Mouse (Mus musculus): ENCODE measurements around the gene Susd1.

The Susd1 gene

GRCm38 (mm10) chr4:59434039-59434438 is 4.4 kb downstream of the Susd1 start:
- DNase-seq (ENCODE audit: low spot score), result no peak

DNA sequence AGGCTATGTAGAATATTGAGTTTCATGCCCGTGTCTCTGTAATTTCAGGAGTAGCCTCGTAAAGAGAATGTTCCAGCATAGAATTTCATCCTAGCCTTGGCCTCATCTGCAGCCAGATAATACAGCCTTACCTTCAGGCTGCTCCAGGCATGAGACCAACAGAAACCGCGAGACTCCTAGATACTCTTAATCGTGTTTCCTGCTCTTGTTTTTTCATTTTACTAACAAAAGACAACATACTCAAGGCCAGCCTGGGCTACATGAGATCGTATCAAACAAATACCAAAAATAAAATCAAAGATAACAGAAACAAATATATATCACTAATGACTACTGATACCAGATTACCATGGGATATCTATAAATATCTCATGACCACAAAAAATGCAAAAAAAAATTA is 9.3 kb downstream of the Susd1 start:
- DNase-seq (ENCODE audit: low spot score), result no peak

- no peak for DNase-seq (ENCODE audit: low spot score)
Measured at GRCm38 (mm10) chr4:59426429-59426828, 12.0 kb downstream of the Susd1 start.

GRCm38 (mm10) chr4:59422808-59423207 is 15.6 kb downstream of the Susd1 start:
- no peak for DNase-seq (ENCODE audit: low spot score)

DNA sequence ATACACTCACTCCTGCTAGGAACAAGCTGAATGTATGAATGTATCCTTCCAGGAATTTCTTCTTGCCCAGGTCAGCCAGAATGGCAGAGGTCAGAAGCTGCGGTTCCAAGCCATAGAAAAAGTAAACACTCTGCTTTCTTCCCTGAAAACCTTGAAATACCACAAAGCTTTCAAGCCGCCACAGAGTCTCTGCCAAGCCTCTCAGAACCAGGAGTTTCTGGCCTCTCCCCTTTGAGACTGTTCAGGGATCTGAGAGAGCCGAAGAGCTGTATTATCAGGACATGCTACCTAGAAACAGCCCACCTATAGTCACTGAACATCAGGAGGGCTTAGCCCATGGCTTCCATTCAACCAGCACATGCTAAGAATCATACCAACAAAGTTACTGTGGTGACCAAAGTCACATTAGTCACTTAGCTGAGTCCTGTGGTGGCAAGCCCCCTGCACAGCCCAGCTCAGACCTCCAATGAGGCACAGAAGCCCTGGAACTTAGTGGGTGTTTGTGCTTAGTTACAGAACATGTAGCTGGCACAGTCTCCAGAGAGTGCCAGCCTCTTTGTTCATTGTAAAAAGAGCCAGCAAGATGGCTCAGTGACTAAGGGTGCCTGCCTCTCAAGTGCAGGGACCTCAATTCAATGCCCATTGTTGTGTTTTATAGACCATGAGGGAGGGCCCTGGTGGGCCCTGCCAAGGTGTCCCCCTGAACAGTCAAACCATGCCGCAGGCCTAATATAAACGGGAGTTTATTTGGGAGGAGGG is 16.2 kb downstream of the Susd1 start:
- no peak for DNase-seq (ENCODE audit: low spot score)

- no peak for DNase-seq (ENCODE audit: low spot score)
Measured at GRCm38 (mm10) chr4:59421369-59421746, 17.1 kb downstream of the Susd1 start.

GRCm38 (mm10) chr4:59420695-59421368 is 17.6 kb downstream of the Susd1 start:
- DNase-seq (ENCODE audit: low spot score), result no peak

GRCm38 (mm10) chr4:59419211-59419610 is 19.2 kb downstream of the Susd1 start:
- no peak for DNase-seq (ENCODE audit: low spot score)

GRCm38 (mm10) chr4:59413428-59413827 is 25.0 kb downstream of the Susd1 start:
- DNase-seq (ENCODE audit: low spot score), result no peak

DNA sequence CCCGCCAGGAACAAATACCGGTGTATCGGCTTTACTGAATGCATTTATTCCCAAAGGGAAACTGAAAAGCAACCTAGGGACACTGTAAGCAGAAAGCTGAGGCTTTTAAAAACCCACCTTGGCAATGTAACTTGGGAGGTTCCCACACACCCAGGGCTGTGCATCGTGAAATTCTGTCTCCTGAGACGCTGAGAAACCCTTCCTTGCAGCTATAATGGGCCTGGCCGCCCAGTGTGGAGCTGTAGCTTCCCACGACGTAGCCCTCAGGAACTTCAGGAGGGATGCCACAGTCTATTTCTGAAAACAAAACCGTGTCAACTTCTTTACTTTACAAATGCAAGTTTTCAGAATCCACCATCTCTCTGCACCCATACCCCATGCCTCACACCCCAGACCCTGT is 27.3 kb downstream of the Susd1 start:
- no peak for DNase-seq (ENCODE audit: low spot score)

GRCm38 (mm10) chr4:59407766-59408165 is 30.7 kb downstream of the Susd1 start:
- no peak for DNase-seq (ENCODE audit: low spot score)

DNA sequence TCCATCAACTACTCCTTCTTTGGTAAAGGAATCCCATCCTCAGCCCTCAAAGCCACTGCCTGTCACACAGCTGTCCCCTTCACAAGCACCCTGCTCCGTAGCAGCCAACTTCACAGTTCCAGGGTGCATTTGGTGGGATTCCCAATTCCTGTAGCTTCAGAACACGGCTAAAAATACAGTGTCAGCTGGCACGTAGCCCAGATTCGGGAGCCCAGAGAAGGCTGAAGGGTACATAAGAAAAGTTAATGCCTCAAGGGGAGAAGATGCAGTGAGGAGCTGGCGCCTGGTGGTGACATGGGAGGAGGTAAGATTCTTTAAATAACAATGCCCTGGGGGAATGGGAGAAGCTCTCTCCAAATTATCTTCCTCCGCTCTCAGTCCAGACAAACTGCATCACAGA is 34.1 kb downstream of the Susd1 start:
- no peak for DNase-seq (ENCODE audit: low spot score)

- DNase-seq (ENCODE audit: low spot score), result no peak
Measured at GRCm38 (mm10) chr4:59400931-59401330, 37.5 kb downstream of the Susd1 start.

- DNase-seq (ENCODE audit: low spot score), result no peak
Measured at GRCm38 (mm10) chr4:59399343-59399742, 39.1 kb downstream of the Susd1 start.

DNA sequence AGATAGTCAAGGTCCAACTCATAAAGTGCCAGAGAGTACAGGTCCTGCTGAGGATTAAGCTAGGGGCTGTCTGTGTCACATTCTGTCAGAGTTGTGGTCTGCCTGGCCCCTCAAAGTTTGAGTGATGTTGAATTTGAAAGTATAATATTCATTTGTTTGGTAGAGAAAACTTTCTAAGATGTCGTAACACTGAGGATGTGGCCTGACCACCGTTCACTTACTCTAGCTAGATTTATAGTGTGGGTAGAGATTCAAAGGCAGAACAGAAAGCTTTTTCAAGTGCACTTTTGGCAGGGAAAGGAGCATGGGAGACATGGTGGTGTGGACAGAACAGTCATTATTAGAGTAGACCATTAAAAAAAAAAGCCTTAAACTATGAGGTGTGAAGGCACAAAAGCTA is 42.9 kb downstream of the Susd1 start:
- no peak for DNase-seq (ENCODE audit: low spot score)

- no peak for DNase-seq (ENCODE audit: low spot score)
Measured at GRCm38 (mm10) chr4:59394155-59394554, 44.3 kb downstream of the Susd1 start.

DNA sequence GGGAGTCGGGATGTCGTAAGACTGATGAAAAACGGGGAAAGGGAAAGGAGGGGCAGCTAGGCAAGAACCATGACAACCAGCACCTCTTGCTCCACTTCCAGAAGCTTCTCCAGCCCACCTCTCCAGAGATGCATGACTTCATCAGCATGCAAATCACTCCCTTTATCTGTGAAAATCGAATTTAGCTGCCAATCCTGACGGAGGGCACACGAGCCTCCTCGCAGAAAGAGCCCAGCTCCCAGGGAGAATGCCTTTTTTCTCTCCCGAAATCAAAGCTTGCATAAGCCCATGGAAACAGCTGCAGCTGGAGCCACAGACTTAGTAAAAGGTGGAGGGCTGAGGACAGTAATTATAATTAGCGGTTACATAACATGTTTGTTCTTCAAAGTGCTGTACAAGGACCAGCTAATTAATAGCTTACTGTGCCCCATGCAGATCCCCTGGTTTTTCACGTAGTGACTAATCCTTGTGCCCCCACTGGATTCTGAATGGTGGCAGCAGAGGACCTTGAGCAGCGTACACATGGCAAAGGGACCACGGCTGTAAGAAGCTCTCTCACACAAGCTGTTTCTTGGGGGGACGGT is 49.9 kb downstream of the Susd1 start:
- no peak for DNase-seq (ENCODE audit: low spot score)

GRCm38 (mm10) chr4:59387387-59388210 is 50.8 kb downstream of the Susd1 start:
- DNase-seq (ENCODE audit: low spot score), result no peak

DNA sequence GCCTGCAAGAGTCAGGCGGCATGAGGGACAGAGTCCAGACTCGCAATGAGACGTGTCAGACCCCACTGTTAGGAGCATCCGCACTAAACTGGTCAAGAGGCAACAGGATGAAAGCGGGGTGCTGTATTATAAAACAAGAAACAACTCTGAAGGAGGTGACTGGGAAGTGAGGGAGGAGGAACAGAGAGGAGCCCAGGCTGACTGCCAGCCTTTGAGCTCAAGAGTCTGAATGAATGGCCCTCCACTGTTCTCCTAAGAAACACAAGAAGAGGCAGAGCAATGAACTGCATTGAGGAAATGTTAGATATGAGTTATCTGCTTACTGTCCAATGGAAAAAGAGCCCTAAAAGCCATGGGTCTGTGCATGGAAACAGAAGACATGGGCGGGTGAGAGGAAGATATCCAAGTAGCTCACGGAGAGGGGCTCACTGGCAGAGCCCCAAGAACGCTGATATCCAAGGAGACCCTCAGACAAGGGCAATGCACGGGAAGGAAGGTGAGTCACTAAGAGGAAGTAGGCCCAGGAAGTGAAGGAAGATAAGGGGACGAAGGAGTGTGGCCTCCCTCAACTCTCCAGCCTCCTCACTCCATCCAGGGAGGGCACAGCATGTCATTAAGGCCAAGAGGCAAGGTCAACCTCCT is 53.1 kb downstream of the Susd1 start:
- no peak for DNase-seq (ENCODE audit: low spot score)

- DNase-seq (ENCODE audit: low spot score), result no peak
Measured at GRCm38 (mm10) chr4:59383791-59384190, 54.6 kb downstream of the Susd1 start.

DNA sequence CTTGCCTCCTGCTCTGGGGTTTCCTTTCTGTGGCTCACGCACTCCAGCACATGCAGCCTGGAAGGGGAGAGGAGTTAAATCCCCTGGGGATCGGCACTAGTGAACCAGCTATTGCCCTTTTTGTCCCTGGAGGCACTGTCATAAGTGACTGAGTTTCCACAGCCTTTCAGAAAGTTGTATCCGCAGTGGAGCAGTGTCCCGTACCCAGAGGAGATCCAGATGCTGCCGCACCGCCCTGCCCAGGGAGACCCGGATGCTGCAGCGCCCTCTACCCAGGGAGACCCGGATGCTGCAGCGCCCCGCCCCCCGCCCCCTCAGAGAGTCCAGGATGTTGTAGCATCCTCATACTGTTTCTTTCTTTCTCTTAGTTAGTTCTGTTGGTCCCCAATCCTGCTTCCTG is 56.3 kb downstream of the Susd1 start:
- DNase-seq (ENCODE audit: low spot score), result no peak

All from urinary bladder, postnatal 10 days (tissue).